Mouse (Mus musculus): Measurements from ENCODE around the gene Trmt112.
A peak's percentile ranks its signal among the peaks of the same experiment; 100 is the strongest.

The Trmt112 gene

DNA sequence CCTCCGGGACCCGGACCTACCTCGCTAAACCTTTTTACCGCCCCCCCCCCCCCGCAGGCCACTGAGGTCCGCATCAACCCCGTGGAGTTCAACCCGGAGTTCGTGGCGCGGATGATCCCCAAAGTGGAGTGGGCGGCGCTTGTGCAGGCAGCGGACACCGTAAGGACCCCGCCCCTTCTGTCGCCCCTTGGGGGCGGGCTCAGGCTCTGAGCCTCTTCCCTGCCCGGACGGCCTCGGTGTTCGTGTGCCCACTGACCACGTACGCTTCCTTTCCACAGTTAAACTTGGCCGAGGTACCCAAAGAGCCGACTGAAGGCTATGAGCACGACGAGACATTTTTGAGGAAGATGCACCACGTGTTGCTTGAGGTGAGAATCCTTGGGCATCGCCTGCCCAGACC lies 808 bp downstream of the Trmt112 start:
- DNase-seq: peak; percentile 65

DNA sequence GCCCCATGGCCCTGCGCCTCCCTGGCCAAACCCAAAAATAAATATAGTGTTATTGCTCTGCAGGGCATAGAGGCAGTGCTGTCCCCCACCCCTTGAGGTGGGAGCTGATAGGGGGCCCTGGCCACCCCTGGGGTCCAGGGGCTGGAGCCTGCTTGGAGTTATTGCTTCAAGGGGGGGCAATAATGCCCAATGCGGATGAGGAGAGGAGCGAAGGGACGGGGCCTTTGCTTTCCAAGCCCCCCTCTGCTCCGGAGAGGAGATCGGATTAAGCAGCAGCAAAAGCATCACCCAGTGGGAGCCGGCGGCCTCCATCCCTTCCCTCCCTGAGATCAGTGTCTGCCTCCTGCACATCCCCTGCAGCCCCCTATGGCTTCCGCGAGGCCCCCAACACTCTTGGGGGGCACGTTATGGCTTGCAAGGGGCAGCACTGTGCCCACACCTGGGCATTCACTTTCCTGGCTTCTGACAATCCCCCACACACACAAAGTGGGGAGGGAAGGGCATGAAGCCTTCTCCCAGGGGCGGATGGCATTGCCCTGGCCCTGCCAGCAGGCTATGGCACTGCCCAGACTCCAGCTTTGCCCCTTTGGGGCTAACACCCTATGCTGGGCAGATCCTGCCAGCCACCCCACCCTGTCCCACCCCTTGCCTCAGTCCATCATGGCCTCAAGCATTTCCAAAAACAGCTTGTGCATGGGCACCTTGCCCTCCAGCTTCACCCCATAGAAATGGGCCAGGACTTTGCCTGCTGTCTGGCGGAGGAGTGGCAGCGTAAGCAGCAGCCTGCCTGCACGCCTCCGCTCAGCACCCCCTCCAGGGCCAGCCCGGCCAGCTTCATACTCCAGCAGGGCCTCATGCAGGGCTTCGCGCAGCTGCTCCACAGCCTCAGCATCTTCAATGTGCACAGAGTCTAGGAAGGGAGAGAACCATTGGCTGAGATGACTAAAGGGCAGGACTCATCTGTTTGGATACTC lies 1.9 kb downstream of the Trmt112 start:
- DNase-seq: peak; percentile 23

DNA sequence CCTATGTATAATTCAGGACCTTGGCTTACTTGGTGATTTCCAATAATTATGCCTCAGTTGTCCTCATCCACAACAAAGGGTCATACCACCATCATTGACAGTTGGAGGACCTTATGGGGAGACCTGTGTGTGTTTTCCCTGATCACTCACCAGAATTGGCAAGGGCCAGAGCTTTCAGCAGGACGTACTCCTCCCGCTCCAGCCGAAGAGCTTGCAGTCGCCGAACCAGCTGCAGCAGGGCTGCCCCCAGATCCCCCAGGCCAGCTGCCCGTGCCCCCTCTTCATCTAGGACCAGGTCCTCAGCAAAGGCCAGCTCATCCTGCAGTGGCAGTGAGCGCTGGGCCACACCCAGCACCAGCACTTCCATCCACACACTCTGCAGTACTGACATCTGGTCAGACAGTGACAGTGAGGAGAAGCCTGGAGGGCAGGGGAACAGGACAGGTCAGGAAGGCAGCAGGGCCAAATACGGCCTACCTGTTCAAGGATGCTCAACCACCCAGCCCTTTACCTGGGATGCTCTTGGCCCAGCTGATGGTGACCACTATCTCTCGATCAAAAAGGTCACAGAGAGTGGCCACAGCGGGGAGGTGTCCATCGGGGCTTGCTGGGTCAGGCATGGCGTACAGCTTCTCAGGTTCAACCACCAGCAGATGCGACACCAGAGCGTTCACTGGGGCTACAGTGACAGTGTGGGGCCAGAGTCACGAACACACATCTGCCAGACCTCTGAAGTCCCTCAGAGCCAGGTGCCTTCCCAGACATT lies 2.9 kb downstream of the Trmt112 start:
- peak; percentile 13 for DNase-seq

DNA sequence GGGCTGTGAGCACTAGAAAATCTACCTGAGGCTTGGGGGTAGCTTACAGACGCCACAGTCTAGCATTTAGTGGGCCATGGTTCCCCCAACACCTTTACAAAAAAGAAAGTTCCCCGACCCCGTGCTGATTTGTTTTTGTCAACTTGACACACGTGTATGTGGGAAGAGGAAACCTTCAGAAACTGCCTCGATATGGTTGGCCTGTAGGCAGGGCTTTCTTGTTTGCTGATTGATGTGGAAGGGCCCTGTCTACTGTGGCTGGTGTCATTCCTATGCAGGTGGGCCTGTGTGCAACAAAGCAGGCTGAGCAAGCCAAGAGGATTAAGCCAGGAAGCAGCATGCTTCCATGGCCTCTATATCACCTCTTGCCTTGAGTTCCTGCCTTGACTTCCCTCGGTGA lies 3.5 kb downstream of the Trmt112 start:
- peak; percentile 18 for DNase-seq

DNA sequence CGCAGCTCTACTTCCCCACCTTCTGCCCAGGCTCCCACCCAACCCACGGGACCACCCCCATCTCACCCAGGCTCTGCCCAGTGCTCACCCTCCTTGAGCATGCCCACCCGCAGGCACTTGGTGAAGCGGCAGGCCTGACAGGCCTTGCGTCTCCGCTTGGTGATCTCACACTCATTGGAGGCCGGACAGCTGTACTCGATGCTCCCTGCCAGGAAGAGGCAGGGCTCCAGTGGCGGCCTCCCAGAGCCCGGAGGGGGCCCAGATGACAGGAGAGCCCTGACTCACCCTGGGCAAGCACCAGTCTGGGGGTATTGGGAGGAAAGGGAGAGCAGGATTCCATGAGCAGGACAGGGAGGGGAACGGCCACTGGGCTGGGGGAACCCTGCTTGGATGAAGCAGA lies 4.5 kb downstream of the Trmt112 start:
- no peak for DNase-seq

DNA sequence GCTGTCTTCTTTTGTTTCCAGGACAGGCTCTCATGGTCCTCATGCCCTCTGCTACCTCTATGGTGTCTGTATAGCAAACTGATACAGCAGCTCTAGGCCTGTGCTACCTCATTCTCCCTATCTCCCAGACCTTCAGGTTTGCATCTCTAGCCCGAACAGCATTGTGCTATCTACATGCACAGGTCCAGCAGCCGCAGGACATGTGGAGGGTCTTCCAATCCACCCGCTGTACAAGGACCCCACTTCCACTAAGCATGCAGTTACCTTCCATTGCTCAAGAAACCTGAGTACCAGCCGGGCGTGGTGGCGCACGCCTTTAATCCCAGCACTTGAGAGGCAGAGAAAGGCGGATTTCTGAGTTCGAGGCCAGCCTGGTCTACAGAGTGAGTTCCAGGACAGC lies 5.0 kb downstream of the Trmt112 start:
- DNase-seq: no peak

DNA sequence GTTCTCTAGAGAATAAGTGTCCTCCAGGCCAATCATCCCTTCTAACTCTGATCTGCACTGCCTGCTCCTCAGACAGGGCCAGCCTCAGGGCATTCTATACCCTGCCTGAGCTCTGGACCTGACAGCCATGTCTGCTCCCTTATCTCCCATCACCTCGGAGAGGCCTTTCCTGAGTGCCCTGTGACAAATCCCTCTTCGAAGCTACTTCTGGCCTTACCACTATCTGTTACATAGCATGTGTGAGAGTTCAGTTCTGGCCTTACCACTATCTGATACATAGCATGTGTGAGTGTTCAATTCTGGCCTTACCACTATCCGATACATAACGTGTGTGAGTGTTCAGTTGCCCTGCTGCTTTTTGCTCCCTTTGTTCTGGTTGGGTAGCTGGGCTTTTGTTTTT lies 5.8 kb downstream of the Trmt112 start:
- no peak for DNase-seq

DNA sequence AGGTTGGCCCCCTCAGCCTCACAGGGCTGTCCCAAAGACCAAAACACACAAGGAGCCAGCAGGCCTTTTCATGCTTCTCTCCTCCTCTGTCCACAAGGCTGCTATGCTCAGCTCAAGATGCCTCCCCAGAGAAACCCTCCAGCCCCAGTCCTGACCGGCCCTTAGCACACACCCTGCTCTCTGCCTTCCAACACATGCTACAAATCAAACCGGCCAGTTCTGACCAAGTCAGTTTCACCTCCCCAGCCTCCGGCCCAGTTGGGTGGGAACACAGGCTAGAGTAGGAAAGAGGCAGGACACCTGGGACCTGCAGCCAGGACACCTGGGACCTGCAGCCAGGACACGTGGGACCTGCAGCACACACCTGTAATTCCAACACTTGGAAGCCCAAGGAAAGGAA lies 7.0 kb downstream of the Trmt112 start:
- no peak for DNase-seq

DNA sequence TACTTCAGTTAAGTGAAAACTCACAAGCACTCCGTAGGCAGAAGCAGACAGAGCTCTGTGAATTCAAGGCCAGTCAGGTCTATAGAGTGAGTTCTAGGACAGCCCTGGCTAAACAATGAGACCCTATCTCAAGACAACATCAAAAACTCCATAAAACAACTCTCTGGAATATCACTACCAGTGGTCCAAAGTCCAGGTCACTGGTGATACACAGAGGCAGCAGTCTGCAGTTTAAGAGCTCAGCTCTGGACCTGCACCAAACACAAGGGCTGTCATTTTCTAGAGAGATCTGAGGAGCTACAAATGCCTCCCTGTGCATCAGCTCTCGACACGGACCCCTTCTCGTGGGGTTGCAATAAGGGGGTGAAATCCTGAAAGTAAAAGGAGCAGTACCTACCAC lies 8.8 kb downstream of the Trmt112 start:
- no peak for DNase-seq

DNA sequence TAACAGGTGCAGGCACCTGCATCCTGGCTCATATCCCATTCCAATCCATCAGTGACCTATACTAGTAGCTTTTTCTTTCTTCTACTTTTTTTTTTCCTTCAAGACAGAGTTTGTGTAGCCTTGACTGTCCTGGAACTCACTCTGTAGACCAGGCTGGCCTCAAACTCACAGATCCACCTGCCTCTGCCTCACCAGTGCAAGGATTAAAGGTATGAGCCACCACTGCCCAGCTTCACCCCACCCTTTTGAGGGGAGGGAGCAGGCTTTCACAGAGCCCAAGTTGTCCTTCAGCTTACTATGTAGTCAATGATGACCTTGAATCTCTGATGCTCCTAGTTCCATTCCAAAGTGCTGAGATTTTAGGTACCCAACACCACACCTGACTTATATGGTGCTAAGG lies 9.9 kb downstream of the Trmt112 start:
- no peak for DNase-seq

DNA sequence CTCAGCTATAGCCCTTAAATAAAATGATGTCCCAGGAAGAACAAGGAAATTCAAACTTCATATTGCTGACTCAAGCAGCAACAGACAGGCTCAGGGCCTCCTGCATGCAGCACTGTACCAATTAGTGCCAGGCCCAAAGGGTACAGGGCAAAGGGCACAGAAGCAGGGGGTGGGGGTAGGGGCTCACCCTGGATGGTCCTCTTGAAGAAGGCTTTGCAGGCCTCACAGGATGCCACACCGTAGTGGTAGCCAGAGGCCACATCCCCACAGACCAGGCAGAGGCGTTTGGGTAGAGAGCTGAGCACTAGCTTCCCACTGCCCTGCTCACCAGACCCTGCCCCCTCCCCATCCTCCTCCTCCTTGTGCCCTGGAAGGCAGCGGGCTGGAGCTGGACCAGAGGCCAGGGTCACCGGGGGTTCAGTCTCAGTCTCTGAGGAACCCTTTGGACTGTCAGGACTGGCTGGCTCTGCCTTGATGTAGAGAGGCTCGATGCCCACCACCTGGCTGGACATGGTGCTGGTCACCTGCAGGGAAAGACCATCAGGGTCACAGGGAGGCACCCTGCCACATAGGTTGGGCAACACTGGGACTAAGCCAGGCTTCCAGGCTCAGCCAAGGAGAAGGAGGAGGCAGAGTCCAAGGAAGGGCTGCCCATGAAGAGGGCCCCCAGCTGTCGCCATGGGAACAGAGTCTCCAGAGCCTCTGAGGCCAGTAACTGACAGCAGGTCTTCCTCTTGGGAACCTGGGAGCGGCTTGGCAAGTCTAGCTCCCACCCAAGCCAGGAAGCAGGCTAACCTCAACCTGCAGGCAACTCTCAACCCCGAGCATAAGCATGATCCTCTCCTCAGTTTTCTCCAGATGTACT lies 10.6 kb downstream of the Trmt112 start:
- peak; percentile 40 for DNase-seq

DNA sequence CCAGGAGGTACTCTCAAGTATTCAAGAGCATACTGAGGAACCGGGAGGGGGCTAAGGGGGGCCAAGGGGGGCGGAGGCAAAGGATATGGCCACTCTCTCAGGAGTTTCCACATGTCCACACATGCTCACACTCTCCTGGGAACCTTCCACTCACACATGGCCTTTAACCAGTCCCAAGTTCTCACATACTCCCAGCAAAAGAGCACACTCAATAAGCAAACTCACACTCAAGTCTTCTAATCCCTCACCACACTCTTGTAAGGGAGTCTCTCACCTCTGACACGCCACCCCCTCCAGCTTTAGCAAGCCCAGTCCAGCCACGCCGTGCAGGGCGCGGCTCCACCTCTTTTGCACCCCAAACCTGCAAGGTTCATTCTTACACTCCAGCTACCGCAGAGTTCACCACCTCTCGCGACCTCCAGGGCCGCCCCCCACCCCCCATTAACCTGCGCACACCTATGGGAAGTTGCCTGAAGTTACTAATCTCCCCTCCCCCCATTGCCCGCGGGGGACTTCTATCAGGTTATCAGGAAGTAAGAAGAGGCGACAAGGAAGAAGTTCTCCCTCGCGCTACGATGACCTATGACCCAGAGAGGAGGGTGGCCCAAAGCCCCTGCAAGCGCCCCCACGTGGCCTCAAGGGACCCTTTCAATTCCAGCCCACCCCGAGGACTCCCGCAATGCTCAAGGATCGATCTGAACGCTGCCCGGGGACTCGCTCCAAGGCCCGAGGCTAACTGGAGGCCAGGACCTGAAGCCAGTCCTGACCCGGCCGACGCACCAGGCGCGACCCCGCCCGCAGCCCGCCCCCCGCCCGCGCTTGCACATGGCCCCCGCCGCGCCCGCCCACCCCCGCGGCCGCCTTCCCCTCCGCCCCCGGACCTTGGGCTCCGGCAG lies 11.5 kb downstream of the Trmt112 start:
- peak; percentile 79 for DNase-seq

DNA sequence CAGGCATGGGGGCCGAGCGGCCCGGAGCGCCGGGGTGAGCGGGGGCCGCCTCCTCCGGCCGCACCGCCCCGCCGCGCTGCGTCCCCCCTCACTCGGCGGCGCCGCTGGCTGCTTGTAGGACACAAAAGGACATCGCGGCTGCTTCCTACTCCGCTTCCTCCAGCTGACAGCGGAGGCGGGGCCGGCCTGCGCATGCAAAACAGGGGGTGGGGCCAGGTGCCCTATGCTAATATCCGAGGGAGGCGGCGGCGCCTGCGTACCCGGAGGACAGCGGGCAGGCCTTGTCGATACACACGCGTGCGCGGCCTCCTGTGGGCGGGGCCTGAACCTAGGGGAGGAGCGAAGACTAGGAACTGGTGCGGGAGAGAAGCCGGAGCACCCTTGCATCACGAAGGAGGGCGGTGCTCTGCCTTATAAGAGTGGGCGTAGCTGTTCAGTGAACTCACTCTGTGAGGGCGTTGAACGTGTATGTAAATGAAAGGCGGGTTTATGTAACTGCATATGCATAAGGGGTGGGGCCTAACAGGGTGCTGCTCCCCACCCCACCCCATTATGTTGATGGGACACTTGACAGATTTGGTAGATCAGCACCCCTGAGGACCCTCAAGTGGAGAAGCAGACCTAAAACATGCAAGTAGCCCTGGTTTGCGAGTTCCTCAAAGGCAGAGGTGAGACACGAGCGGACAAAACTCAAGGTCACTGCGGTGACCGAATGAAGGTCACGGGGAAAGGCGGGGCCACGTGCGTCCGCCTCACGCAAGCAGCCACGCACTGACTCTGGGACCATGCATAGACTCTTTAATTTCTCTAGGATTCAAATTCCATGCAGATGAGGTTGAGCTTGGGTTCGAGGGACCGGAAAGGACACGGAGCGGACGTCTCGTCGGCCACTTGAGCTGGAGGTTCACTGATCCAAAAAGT lies 12.4 kb downstream of the Trmt112 start, which contains the start of gene Esrra:
Gene Esrra, minus strand, starts transcription at position 167 of the 921 bp plus-strand sequence.
- DNase-seq: peak; percentile 100

DNA sequence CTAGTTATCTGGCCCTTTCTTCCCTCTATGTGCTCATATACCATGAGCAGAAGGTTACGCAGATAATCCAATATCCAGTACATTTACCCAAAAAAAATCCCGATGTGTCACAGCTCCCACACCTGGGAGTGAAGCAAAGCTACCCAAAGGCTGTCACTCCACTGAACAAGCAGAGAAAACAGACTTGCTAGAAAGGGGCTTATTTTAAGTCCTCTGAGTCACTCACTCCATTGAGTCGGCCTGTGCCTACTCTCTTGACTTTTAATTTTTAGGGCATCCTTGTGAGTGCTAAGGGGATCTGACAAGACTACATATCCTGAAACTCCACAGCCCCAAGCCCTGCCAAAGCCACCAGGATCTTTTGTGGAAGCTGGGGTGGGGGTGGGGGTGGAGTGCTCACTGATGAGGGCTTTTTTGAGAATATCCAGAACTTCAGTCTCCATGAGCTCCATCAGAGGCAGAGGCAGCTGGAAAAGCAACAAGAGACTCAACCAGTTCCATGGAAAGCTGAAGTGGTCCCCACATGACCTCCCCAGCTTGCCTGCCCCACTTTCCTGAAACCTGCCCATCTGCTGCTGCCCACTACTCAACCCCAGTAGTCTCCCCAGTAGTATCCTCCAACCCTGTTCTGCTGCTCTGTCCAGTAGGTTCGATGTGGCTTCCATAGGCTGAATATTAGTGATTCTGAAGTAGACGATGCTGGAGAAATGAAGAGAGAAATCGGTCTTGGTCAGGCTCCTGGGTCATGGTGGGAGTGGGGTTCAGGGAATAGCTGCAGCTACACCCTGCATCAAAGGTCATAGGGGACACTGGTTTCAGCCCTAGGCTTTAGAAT lies 13.6 kb downstream of the Trmt112 start:
- DNase-seq: no peak

DNA sequence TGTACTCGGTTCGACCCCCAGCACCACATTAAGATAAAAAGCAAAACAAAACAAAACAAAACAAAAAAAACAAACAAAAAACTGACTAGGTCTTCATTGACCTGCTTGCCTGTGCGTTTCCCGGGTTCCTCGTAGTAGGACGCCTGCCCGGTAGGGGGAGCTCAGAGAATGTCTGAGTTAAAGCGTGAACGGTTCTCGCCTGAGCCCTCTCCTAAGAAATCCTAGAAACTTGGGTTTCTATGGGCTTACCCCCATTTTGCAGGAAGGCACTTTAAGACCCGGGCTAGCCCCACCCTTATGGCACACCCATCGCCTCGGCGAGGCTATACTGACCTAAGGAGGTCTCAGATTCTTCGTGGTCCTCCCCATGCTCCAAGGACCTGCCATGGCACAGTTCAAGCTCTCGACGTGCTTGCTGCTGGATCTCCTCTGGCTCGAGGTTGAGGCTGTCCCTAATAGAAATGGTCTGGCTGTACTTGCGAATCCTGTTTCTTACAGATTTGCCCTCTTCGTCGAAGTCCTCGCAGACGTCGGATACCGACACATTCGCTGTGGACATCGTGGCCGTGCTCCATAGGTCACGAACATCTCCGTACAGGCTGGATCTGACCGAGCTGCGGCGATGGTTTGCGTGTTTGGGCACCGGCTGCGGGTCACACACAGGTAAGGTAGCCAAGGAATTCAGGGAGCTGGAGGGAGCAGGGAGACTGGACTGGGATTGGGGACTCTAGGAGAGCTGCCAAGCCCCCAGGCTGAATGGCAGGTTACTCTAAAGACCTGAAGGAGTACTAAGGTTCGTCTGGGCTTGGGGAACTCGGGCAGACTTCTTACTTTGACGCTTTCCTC lies 15.2 kb downstream of the Trmt112 start:
- peak; percentile 95 for DNase-seq

DNA sequence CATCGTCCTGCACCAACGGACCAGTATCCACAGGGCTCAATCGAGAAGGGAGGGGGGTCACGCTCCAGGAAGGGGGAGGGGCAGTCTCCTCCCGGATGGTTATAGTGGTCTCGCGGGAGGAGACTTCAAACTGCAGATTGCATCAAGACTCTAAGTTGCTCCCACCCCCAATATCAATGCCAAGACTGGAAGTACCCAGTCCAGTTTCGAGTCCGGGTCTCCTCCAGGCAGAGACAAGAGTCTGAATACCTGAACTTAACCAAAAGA lies 15.7 kb downstream of the Trmt112 start, which contains the start of gene Catsperz:
Gene Catsperz, minus strand, starts transcription at position 74 of the 267 bp plus-strand sequence.
- no peak for DNase-seq

DNA sequence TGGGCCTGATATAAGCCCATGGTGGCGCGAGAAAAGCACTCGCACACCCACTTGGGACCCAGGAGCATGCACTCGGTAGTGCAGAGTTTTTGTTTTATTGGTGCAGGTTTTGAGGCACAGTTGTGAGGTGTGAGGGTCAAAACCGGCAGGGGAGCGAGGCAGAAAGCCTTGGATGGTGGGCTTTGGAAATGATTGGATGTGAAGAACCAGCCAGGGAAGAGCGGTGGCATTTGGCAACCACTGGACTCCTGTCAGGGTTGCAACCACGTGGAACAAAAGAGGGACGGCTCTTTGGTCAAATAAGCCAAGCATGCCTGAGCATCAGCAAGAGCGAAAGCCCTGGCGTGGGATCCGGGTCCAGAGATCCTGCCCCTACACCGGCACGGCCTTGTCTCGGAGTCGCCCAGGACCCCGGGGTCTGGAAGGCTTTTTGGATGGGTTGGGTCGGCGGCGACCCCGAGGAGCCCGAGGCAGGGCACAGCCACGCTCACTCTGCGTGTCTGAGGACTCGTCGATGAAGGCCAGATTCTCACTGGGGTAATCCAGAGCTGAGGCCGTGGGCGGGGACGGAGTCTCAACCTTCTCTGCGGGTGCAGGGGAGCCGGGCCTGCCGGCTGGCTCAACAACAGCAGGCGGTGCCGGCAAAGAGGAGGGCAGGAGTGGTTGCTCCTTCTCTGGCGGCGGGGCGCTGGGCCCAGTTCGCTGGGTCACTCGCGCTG lies 16.3 kb downstream of the Trmt112 start:
- DNase-seq: peak; percentile 37

DNA sequence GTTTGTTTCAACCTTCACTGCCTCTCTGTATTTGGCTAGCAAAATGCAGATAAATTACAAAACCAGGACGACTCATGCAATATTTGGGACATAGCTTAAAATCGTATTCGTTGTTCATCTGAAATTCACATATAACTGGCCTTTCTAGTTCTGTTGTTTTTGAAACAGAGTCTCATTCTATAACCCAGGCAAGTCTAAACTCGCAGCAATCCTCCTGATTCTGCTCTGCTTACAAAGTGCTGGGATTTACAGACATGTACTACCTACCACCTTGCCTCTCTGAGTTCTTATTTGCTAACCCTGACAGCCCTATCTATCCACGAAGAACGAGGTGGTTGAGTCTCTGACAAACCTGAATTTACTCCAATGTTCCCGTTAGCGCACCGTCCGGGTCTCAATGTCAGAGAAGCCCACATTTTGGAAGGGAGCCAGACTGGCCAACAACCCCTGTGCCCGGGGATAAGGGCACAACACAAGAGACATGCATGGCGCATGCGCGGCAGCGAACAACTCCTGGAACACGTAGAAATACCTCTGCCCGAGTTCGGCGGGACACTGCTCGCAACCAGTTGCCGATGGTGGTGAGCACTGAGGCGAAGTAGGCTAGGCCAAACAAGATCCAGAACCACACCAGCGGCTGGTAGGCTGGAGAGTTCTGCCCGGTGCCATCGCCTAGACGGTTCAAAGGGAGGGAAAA lies 17.2 kb downstream of the Trmt112 start:
- peak; percentile 52 for DNase-seq

All from thymus, postnatal 4 days (tissue).